Mouse (Mus musculus): ENCODE data around the gene Gm5737.

DNA sequence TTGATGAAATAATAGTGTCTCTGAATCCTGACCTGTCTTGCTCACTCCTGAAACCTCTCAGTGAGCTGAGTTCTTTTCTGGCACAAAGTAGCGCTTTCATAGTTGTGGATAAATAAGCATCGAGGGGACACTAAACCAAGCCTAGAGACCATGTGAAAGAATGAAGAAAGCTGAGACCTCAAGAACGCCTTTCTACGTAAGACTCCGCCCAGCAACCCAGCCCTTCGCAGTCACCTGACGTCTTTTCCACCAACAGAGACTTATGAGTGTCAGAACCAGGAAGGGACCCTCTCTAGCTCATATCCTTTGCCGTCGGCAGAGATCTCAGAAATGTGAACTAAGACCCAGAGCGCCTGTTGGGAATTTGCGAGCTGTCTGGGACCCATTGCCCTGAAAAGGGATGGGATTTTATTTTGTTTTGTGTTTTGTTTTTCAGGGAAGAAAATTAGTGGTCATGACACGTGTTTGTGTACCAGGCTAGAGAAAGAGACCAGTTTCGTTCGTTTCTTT lies 22.8 kb downstream of the Gm5737 start:
- TF ChIP-seq NANOG (IDR thresholded peaks at IDR 0.05; ENCODE audit: borderline replicate concordance, low read length) (no peak), CTCF (conservative IDR thresholded peaks at IDR 0.05; ENCODE audit: low read length) (no peak)
